Mouse (Mus musculus) layer of hippocampus, adult 8-10 months (tissue): ENCODE measurements around the gene Pip5k1b. TPM values are rescaled to one million over a fixed set of nuclear protein-coding genes. Genes with fewer than 3 reads are reported as not detected.
A peak's percentile ranks its signal among the peaks of the same experiment; 100 is the strongest.

Experiments
- DNase-seq, 2 experiments: peaks; one replicate each; pipeline ENCODE4 v3.0.0; 2022; ENCODE audit warnings: low spot score in 2 of 2
- total RNA-seq, 4 experiments: library from RNA; stranded (reverse); gene quantifications; 2 replicates each; pipeline ENCODE4 v1.2.4; 2022

Pip5k1b gene
- total RNA-seq, 4 experiments from 2014 or later, result 51.7 to 64.3 (median 57.6) TPM

GRCm38 (mm10) chr19:24518384-24518783, 37.3 kb downstream of the Pip5k1b start:
- no peak for DNase-seq

GRCm38 (mm10) chr19:24517057-24517456, 38.6 kb downstream of the Pip5k1b start:
- DNase-seq, result no peak

DNA sequence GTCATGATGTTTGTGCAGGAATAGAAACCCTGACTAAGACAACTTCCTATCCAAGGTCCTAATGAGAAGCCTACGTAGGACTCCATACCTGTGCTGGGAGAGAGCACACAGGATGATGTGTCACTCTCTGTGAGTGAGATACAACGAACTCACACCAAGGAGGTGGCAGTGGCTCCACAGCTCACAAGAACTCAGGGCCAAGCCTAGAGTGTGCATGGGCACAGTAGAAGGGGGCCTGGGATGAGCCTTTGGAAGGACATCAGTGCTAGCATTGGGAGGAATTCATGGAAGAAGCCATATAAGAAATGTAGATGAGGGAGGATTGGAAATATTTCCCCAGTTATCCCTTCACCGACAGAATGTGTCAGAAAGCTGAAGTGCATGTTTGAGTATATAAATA, 39.7 kb downstream of the Pip5k1b start:
- DNase-seq, result no peak

DNA sequence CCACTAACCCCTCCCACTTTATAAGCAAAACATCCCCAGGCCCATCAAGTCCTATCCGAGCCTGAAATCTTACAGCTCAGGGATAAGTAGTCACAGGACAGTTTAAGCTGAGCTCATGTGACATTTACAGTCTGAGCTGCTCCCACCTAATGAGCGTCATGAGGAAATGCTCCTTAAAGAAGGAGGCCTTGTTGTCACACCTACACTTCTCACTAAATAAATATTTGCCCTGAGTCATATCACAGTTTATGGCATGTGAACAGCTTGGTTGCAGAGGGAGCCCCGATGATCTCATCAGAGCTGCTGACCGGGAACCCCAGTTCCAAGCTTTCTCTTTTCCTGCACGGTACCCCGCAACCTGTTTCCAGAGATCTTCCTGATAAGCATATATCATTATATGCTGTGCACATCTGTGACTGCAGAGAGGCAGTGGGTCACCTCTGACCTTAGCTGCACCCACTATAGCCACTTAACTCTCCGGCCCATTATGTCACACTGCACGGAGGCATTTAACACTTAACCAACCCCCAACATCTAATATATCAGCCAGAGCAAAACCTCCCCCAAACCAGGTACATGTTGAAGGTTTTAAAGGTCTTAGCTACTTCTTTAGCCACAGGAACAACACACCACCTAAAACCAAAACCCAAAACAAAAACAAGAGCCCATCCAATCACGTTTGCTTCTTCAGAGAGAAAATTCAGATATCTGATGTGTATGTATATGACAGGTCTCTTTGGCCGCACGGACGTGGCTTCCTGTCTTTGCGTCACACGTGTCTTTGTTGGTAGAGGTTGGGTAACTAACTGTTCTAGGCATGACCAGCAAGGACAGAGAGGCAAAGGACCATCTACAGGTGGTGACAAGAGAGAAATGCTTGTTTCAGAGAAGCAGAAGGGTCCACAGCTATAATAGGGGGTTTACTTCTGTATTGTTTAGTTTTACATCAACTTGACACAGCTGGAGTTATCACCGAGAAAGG, 40.7 kb downstream of the Pip5k1b start:
- DNase-seq, result no peak

DNA sequence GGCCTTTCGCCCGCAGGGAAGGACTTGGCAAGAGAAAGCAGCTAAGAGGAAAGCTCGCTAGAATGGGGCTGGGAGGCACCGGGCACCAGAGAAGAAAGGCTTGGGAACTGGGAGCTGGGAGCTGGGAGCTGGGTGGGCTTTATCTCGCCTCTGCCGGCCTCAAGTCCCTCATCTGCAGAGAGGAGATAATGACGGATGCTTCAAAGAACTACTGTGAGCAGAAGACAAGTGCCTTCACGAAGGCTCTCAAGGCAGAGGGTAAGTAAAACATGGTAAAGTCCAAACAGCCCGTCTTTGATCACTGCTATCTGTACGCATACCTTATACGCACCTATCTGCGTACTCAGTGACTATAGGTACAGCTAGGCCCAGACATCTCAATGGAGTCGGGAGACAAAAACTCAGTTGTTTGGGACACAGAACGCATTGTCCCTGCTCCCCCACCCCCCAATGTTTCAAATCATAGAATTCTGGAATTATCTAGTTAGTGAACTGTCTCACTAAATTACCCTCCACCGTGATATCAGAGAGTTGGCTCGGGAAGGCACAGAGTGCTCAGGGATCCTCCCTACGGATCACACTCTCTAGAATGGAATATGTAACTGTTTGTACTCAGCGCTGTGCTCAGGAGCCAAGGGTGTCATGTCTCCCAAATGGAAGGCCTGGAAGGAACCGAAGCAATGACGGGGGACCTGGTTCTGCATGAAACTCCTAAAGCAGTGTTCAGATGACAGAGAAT, 42.4 kb downstream of the Pip5k1b start:
- DNase-seq, result no peak

DNA sequence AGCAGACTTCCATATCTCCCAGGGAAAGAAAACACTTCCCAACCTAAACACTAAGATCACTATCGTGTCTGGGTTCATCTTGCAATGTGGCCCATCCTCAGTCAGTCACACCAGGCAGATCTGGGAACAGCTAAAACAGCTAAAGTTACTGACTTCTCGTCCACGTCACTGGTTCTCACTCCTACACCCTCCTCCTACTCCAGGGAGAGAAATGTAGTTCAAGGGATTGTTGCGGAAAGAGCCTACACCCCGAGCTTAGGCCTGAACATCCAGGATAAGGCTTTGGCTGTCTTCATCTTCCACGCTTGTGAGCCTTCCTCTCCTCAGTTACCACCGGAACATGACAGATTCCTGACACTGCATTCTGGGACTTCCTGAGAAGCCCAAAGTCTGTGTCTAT, 43.7 kb downstream of the Pip5k1b start:
- DNase-seq, result no peak

DNA sequence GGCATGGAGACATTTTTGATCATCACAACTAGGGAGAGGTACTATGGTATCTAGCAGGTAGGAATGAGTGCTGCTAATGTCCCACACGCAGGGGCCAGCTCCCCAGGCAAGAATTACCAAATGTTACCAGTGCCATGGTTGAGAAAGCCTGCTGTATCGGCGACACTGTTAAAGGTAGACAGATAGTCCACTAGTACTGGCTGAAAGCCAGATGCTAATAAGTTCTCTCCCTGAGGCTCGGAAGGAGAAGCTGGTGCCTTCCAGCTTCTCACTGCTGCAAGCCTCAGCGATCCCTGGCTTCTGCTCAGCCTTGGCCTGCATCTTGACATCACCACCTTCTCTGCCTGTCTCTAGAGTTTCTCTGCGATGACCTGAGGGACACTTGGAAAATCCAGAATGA, 46.3 kb downstream of the Pip5k1b start:
- no peak for DNase-seq

- DNase-seq, result no peak
Measured at GRCm38 (mm10) chr19:24508087-24508767, 47.4 kb downstream of the Pip5k1b start.

DNA sequence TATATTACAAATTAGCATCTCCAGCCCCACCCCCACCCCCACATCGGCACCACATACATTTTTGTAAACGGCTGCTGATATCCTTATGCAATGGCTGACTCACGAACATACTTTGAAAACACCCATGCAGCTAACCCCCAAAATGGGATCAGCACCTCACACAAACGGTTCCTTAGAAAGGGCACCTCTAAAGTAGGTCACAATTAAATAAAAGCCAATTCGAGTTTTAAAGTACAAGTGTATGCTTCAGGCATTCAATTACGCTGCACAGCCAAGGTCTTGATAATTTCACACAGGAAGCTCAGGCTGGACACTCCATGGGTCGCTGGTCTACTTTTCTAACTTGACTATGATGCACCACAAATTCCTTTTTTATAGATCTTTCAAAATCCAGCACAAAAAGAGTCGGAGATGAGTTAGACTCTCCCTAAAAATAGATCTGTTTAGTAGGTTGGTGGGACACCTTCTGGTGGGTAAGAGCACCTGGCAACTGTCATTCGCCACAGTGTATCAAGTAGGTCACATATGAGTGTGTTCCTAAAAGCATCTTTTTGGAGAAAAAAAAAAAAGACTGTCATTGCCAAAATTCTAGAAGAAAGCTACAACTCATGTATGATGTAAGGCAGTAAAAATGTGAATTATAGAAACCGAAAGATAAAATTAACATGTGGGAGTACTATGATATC, 52.8 kb downstream of the Pip5k1b start:
- no peak for DNase-seq

- no peak for DNase-seq
Measured at GRCm38 (mm10) chr19:24501525-24501924, 54.1 kb downstream of the Pip5k1b start.

GRCm38 (mm10) chr19:24500431-24500830, 55.2 kb downstream of the Pip5k1b start:
- no peak for DNase-seq

- no peak for DNase-seq
Measured at GRCm38 (mm10) chr19:24499291-24499690, 56.4 kb downstream of the Pip5k1b start.

GRCm38 (mm10) chr19:24493887-24494286, 61.8 kb downstream of the Pip5k1b start:
- no peak for DNase-seq

- DNase-seq, result no peak
Measured at GRCm38 (mm10) chr19:24491824-24492223, 63.8 kb downstream of the Pip5k1b start.

GRCm38 (mm10) chr19:24490275-24490674, 65.4 kb downstream of the Pip5k1b start:
- no peak for DNase-seq

DNA sequence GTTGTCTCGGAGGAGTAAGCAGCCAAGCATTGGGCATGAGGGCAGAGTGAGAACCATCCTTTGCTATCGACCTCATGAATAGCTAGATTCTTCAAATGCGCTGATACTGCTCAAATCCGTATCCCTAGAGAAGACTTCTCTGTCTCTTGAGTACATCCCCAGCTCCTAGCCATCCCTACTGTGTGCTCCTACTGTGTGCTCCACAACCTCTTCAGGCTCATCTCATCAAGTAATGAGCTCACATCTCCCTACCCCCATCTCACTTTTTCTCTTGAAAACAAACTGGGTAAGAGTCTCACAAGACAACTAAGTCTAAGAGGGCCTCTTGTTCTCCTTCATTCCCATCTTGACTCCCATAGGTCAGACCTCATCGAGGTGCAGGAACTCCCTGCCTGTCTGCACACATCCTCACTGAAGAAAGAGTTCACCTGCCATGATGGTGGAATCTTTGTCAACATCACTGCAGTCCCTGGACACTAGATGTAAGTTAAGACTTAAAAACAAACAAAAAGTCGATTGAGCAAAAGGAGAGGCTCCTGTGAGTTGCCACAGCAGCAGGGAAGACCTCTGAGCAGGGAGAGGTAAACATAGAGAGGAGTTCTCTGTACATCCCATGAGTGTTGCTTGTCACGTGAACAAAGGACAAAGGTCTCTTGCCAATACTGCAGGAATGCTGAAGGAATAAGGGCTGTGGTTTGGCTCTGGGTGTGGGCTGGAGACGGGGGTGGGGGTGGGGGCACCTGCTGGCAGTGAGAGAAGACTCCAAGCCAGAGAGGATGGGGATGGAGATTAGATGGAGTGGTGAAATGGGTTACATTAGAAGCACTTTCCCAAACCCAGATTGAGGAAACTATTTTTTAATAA, 69.0 kb downstream of the Pip5k1b start:
- no peak for DNase-seq

GRCm38 (mm10) chr19:24484612-24485194, 71.0 kb downstream of the Pip5k1b start:
- no peak for DNase-seq

DNA sequence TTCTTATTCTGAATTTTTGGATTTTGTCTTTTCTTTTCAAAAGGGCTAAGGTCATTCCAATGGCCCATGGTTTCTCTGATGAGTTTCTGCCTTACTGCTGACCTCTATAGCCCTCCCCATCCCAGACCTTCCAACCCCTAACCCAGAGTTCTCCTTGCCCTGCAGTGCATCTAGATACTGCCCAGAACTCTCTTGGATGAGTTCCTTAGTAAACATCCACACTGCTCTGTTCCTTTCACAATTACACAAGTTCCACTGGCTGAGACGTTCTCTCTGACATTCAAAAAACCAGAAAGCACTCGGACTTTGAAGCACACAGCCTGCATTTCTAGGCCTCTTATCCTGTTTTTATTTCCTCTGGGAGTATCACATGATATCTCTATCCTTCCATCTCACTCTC, 74.8 kb downstream of the Pip5k1b start:
- DNase-seq, result no peak

DNA sequence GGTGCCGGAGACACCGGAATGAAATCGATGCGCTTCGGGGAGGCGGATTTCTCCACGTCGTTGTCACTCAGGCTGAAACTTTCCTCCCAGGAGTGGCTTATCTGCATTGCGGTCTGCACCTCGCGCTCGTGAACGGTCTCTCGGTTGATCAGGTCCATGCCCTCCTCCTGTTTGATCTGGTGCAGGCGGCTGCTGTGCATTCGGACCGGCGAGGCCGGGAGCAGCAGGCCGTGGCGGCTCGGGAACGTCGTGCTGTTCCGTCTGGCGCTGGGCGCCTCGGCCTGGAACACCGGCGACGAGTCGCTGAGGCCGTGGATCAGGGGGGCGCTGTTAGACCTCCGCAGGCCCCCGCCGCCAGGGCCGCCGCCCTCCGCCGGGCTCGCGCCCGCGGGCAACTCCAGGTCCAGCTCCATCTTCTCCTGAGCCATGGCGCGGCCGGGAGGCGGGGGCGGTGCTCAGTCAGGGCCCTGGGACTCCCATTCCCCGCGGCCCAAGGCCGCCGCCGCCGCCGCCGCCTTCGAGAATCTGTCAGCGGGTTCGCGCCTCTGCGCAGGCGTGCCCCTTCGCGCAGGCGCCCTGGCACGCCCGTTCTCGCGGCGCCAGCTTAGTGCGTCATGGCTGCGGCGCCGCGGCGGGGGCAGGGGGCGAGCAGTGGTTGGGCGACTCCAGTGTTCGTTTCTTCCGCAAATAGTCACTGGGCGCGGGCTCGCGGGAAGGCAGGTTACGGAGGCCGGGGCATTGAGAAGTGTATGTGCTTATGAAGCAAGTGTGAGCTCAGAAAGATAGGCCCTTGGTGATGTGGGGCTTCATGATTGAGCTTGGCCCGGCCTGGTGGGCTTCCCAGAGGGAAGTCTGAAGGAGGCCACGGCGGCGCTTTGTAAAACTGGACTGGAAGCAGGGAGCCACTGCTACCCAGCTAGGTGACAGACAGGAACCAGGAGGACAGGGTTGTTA, 78.5 kb downstream of the Pip5k1b start, which contains the start of gene Fam122a:
Gene Fam122a (minus strand): TSS at position 428 of the 954 bp plus-strand sequence.
- peak; percentile 76 to 85 for DNase-seq
